Mouse (Mus musculus): Measurements from ENCODE around the gene Dennd1a.

- TF ChIP-seq CTCF (IDR thresholded peaks at IDR 0.05; ENCODE audit: control insufficient read depth, insufficient read depth, insufficient read length) (peak; percentile 36), MYOG (IDR thresholded peaks at IDR 0.05; ENCODE audit: control insufficient read depth, extremely low read depth, insufficient read length) (no peak), USF1 (IDR thresholded peaks at IDR 0.05; ENCODE audit: low read depth) (no peak), CEBPB (IDR thresholded peaks at IDR 0.05; ENCODE audit: low read depth) (no peak), MAX (IDR thresholded peaks at IDR 0.05) (no peak), FOSL1 (IDR thresholded peaks at IDR 0.05; ENCODE audit: insufficient read depth, low read length, poor library complexity, severe bottlenecking) (no peak)
Measured at GRCm38 (mm10) chr2:37774571-37774970, 512.6 kb downstream of the Dennd1a start.

Measured in C2C12 (cell line).